Mouse (Mus musculus) gonadal fat pad, adult 2 months (tissue): ENCODE measurements around the gene Cycs. TPM values are rescaled to one million over a fixed set of nuclear protein-coding genes. Genes with fewer than 3 reads are reported as not detected.

ENCODE experiments used
- DNase-seq: peaks from one replicate; pipeline ENCODE4 v3.0.0-alpha.2; 2012; ENCODE audit warnings: low read depth
- polyA plus RNA-seq: library from polyadenylated mRNA; depleted of rRNA; stranded (reverse); fragments of >200 nt; gene quantifications from 2 replicates; pipeline ENCODE4 v1.2.3, GENCODE M21; 2012; rRNA removed

Gene Cycs
- polyA plus RNA-seq, 1 experiment: 8.0 TPM

DNA sequence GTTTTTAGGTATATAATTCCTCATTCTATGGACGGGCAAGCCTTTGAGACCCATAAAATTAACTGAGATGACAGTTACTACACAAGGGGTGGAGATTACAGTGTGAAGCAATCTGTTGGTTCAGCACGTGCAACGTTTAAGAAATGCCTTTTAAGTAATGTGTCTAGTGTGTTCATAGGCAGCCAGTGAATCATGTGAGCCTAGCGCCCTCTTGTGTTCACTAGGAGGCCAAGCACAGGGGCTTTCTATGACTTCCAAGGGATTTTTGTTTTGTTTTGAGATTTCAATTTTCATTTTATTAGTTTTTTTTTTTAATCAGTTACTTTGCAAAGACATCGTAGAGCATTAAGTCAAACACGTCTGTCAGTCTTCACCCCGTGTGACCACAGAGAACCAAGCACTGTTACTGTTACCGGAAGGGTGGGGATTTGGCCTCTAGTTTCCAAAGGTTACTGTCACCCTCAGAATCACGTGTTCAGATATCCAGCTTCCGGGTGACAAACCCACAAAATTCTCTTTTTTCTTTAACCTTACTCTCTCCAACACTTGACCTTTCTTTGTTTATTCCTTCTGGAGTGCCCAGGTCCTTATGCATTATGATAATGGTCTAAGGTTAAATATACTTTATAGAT is 20.8 kb downstream of the Cycs start:
- no peak for DNase-seq

DNA sequence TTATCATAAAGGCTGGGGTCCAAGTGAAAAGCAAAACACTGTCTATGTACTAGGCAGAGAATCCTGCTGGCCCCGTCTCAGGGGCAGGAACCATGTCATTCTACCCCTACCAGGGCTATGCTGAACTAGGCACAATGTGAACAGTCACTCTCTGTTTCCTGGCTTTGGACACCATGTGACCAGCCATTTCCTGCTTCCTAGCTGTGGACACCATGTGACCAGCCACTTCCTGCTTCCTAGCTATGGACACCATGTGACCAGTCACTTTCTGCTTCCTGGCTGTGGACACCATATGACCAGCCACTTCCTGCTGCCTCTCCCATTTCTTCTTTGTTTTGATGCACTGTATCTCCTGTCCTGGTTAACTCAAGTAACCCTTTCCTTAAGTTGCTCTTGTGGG is 23.8 kb downstream of the Cycs start:
- no peak for DNase-seq

DNA sequence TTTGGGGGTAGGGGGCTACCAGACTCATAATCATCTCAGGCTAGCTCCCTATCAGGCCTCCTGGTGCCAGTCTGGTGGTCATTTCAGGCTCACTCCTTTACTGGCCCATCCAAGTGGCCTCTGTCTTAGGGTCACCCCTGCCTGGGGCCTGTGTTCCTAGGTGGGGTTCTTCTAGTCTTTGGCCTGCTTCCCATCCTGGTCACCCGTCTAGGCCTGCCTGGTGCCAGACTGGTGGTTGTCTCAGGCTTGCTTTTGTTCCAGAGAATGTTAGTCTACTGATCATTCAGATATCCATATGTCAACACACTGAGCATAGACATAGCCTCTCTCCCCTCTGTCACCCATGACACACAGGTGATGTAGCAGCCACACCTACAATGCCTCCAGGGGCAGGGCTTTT is 26.7 kb downstream of the Cycs start:
- no peak for DNase-seq

DNA sequence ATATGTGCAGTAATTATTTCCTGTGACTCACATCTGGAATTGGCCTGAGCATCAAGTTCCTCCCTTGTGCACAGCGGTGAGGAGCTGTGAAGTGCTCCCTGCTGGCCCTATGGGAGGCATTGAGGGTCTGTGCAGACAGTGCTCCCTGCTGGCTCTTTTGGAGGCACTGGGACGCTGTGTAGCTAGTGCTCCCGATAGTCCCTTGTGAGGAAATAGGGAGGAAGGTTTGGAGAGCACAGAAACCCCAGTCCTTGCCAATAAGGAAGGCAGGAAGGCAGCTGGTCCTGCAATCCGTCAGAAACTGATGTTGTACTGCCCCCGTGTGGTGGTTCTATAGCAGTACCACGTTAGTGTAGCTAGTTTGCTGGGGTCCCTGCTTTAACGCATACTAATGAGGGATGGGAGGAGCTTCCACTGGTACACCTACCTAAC is 29.9 kb downstream of the Cycs start:
- no peak for DNase-seq

DNA sequence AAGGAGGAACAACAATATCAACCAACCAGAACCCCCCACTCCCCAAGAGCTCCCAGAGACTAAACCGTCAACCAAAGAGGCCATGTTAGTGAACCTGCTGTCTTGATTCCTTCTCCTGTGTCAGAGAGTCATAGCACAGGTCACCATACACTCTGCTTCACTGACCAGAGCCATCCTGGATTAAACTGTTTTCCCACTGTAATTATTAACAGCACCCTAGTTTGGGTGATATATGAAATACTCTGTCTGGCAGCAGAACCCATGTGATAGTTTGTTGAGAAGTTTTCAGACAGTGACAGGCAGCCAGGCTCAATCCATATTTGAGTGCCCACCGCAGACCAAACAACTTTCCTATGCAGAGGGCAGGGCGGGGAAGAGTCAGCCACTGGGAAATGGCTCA is 31.0 kb downstream of the Cycs start:
- DNase-seq: no peak

DNA sequence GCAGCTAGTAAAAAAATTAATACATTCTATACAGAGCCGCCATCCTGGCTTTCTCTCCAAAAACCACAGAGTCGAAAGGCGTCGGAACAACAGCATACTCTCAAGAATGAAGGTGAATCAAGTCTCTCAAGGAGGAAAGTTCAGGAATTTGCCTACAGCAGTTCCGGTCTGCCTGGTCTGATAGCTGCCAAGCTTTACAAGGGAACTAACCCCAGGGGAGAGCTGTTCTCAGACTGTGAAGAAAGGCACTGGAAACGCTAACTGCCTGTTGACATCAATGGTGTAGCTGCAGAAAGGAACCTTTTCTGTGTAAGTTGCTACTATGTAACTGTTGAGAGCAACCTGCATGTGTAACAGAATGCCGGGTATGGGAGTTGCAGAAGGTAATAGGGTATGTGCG is 34.4 kb downstream of the Cycs start:
- DNase-seq: peak; percentile 78

DNA sequence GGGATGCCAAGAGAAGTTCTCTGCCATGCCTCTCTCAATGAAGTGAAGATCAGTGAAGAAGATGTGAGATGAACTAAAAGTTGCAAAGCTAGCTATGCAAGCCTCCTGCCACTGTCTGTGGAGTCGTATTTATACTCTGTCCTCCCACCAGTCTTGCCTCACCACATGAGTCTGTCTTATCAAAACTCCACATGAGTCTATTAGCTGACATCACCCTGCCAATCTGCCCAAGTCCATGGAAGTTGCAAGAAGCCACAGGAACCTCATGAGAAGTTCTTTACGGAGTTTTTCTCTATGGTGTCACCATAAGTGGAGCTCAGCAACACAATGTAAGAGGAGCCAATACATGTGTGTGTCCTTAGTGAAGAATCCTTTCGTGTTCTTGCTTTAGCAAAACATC is 35.3 kb downstream of the Cycs start:
- no peak for DNase-seq

DNA sequence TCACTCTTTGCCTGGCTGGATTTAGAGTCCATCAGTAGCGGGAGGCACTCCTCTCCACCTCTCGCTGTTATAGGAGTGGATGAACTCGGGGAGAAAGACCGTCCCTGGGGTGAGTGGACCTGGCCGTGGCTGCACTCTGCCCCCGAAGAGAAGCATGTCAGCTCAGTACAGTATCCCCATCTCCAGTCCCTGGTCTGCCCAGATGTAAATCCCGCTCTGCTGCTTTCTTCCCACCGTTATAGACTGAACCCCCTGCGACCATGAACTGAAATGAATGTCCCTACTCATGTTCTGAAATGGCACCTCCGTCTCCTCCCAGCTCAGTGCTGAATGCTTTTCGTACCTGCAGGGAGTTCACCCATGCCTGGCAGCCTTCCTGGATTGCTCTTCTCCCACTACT is 37.1 kb downstream of the Cycs start:
- no peak for DNase-seq

DNA sequence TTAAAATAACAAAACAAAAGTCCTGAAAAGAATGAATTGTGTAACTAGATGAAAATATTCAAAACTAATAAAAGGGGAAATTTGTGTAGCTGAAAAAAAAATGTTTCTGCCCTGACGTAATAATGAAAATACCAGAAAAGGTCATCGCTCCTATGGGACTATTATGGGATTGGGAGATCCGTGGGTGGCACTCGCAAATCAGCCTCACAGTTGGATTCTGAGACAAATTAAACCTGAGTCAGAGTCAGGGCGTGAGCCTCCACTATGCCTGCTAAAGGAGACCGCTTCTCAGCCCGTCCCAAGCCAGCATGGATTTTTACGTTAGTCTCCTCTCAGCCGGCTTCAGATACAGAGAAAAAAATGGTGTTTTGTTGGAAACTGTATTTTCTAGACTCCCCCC is 38.9 kb downstream of the Cycs start:
- no peak for DNase-seq

DNA sequence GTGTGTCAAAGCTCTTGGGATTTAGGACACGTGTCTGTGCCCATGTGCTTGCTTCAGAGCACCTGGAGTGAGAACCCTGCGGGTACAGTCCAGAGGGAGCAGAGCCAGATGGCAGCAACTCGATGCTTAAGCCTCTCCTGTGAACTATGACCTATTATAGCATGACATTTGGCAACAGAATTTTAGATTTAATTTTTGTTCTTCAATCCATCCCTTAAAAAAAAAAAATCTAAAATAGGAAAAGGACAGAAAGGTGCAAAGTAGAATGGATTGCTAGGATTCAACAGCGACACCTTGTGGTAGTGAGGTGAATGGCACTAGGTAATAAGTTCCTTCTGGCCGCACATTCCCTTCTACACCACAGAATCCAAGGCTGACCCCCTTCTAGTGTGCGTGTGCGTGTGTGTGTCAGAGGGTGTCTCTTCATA is 39.7 kb downstream of the Cycs start:
- no peak for DNase-seq

DNA sequence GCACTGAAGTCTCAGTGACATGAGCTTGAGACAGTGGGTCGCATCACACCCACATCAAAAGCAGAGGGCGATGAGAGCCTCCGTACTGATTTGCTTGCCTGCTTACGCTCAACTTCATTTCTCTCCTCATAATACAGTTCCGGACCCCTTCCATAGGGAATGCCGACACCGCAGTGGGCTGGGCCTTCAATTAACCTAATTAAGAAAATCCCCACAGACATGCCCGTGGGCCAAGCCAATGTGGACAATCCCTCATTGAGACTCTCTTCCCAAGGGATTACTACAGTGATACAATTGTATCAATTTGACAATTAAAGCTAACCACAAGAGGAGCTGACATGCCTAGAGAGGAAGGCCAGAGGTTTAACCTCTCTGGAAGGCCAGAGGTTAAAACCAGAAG is 40.5 kb downstream of the Cycs start:
- DNase-seq: no peak

DNA sequence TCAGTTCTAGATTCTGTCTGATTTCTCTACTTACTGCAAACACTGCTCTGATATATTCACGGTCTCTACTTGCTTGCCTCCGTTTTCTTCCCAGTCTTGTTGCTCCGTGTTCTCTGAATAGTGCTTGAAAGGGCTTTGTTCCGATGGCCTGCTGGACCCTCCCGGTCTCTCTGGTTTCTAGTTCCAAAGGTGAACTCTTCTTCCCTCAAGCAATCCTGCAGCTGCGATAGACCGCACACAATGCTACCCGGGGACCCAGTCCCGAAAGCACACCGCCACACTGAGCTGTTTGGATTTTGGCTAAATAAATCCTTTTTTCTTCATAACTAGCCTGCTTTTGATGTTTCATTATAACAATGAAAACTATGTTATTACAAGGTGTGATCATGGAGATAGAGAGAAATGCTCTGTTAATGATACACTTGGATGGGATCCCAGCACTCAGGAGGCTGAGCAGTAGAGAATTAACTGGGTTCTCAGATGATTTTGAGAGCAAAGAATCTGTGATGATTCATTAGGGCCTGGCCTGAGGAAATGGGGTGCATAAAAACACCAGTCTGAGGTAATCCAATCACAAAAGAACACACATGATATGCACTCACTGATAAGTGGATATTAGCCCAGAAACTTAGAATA is 42.0 kb downstream of the Cycs start:
- no peak for DNase-seq

DNA sequence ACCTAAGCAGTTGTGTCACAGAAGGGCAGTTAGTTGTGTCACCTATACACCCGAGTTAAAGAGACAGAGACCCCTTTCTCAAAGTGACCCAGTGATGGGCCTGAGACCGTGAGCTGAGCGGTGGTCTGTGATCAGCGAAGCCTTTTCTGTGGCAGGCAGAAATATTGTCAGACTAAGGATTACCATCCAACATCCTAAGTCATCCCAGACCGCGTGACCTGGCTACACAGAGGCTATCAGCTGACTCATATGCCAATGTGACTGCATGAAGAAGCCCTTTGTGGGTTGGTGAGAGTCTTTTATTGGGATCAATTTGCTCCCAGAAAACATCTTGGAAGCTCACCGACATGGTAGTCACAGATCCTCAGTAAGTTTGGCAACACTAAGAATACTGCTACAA is 43.6 kb downstream of the Cycs start:
- no peak for DNase-seq

DNA sequence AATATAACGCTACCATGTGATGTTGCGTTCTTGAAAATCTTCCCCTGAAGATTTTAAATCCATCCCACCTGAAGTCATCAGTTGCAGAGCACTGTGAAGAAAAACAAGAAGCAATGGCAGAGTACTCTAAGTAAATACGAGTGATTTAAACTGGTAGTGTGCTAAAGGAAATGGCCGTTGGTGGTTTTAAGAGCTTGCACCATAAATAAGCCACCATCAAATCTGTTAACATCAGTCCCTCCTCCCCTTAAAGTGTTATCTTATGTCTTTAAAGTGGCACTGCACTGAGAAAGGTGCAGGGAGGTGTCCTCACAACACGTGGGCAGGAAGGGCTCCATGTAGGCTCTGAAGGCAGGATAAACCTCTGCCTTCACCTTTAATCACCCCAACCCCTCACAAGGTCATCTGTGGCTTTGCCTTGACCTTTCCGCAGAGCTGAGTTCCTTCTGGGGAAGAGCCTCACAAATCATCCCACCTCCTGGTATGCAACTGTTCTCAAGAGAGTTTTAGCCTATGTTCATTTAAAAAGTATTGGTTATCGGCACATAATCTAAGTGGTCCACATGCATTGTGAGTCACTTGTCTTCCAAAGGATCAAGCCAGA is 44.7 kb downstream of the Cycs start:
- no peak for DNase-seq

DNA sequence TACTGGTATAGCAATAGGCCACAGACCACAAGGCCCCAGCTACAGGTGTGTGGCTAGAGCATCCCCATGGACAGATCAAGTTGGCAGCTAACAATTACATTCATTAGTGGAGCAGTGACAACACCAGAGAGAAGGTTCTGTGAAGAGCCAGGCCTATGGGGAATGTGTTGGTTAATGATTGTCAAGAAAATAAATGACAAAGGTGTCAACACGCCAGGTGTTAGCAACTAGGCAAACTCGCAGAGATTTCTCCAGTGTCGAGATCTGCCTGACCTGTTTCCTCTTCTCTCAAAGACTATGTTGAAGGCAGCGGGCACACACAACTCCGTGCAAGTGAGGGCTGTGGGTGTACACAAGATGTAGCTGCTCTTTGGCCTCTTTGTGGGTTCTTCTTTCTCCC is 46.2 kb downstream of the Cycs start:
- DNase-seq: no peak

DNA sequence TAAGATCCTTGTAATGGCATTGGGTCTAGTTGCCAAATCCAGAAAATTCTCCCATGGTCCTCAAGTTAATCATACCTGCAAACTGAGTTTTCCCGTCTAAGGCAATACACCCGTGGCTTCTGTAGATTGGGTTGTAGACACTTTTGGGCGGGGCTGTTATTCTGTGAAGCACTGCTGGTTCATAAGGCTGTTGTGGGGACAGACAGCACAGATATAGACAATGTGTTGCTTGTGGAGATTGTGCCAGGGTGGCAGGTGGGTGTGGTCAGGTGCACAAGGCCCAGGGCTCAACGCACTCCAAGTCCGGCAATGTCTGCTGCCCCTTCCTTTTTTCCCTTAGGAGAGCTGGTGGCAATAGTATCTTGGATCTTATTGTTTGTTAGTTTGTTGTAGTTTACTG is 48.0 kb downstream of the Cycs start:
- DNase-seq: no peak

Other genes with a start within 250 kb of the Cycs start
- gene Osbpl3, start 110.3 kb downstream of the Cycs start, polyA plus RNA-seq: 1.5 and 2.0 TPM in 2 replicates
- gene 4921507P07Rik, start 30.1 kb upstream of the Cycs start, polyA plus RNA-seq: 1.1 and 1.9 TPM in 2 replicates
- not detected in 2 replicates for gene Npvf, start 87.9 kb upstream of the Cycs start, polyA plus RNA-seq